Mouse (Mus musculus): ENCODE results near the gene Speer4f2. TPM values are rescaled to one million over a fixed set of nuclear protein-coding genes. Genes with fewer than 3 reads are reported as not detected.

Gene Speer4f2
- total RNA-seq, 1 experiment from 2014 or later, result not detected

Other genes with a start within 250 kb of the Speer4f2 start
- not detected in 2 replicates for gene Speer4f1, start 102.9 kb downstream of the Speer4f2 start, total RNA-seq (2021)
- gene Sema3c, start 201.1 kb downstream of the Speer4f2 start, total RNA-seq (2021), result 7.3 and 12.2 TPM in 2 replicates

Measured in adrenal gland, postnatal 25 days (tissue).